Mouse (Mus musculus) heart, embryonic 10.5 days (tissue): Measurements from ENCODE around the gene Ugt1a5. TPM values are rescaled to one million over a fixed set of nuclear protein-coding genes. Genes with fewer than 3 reads are reported as not detected.

Experiments
- DNase-seq: peaks from one replicate; pipeline ENCODE4 v3.0.0-alpha.2; 2017; ENCODE audit warnings: low spot score
- H3K27ac ChIP-seq: fragments of 300-500 bp; sonication (generic); 2 replicates; pipeline ENCODE4 v1.5.1; 2016; ENCODE audit warnings: mild to moderate bottlenecking
- H3K27me3 ChIP-seq: fragments of 300-500 bp; sonication (generic); 2 replicates; pipeline ENCODE4 v1.6.1; 2016; ENCODE audit warnings: mild to moderate bottlenecking; ENCODE audit not compliant: poor library complexity, insufficient read depth, severe bottlenecking
- H3K36me3 ChIP-seq: fragments of 300-500 bp; sonication (generic); 2 replicates; pipeline ENCODE4 v1.6.1; 2016; ENCODE audit warnings: mild to moderate bottlenecking, moderate library complexity
- H3K4me1 ChIP-seq: fragments of 300-500 bp; sonication (generic); 2 replicates; pipeline ENCODE4 v1.6.1; 2016; ENCODE audit warnings: mild to moderate bottlenecking
- H3K4me3 ChIP-seq: fragments of 300-500 bp; sonication (generic); 2 replicates; pipeline ENCODE4 v1.5.1; 2016; ENCODE audit warnings: mild to moderate bottlenecking, moderate library complexity
- H3K9me3 ChIP-seq: fragments of 300-500 bp; sonication (generic); 2 replicates; pipeline ENCODE4 v1.6.1; 2016; ENCODE audit warnings: mild to moderate bottlenecking, moderate library complexity
- whole genome bisulfite sequencing: fragments of 180-500 bp; shearing (Covaris S2); methylation state at CpG from one replicate; pipeline ENCODE4 v1.1.7; 2016; 5-methylcytosine and 5-hydroxymethylcytosine counted together
- polyA plus RNA-seq: library from polyadenylated mRNA; unstranded; fragments of >200 nt; fragmentation: Nextera tagmentation; extraction: Ambion mirVana; gene quantifications from 2 replicates; pipeline ENCODE4 v1.2.1, GENCODE M21; 2016

Gene Ugt1a5
- polyA plus RNA-seq, 1 experiment from 2014 or later = not detected

GRCm38 (mm10) chr1:88240579-88240978 lies 74.8 kb downstream of the Ugt1a5 start:
- H3K27me3 ChIP-seq = no peaks in the 10 kb centered on the region
- H3K4me1 ChIP-seq = no peaks in the 10 kb centered on the region
- no peak overlapping the region for H3K27ac ChIP-seq
- H3K36me3 ChIP-seq = no peaks in the 10 kb centered on the region
- H3K4me3 ChIP-seq = no peak overlapping the region
- DNase-seq = no peak
- 64% methylated on average over 4 of the region's 4 CpGs for WGBS
- peaks cover 90% of the 10 kb centered on the region for H3K9me3 ChIP-seq

- Histone ChIP-seq H3K4me1 (no peaks in the 10 kb centered on the region), H3K27me3 (no peaks in the 10 kb centered on the region), H3K27ac (no peak overlapping the region), H3K9me3 (peaks cover 92% of the 10 kb centered on the region), H3K4me3 (no peak overlapping the region), H3K36me3 (no peaks in the 10 kb centered on the region)
- 56% methylated on average over 5 of the region's 5 CpGs for WGBS
- no peak for DNase-seq
Measured at GRCm38 (mm10) chr1:88243861-88244260, 78.0 kb downstream of the Ugt1a5 start.

- WGBS = 76% methylated on average over 6 of the region's 6 CpGs
- H3K36me3 ChIP-seq = no peaks in the 10 kb centered on the region
- H3K27me3 ChIP-seq = no peaks in the 10 kb centered on the region
Measured at GRCm38 (mm10) chr1:88245881-88246280, 80.1 kb downstream of the Ugt1a5 start.

GRCm38 (mm10) chr1:88246386-88246785 lies 80.6 kb downstream of the Ugt1a5 start:
- WGBS = 45% methylated on average over 6 of the region's 6 CpGs
- Histone ChIP-seq H3K36me3 (no peaks in the 10 kb centered on the region), H3K4me1 (no peaks in the 10 kb centered on the region), H3K4me3 (no peak overlapping the region), H3K9me3 (peaks cover 92% of the 10 kb centered on the region), H3K27me3 (no peaks in the 10 kb centered on the region), H3K27ac (no peak overlapping the region)
- no peak for DNase-seq

More at GRCm38 (mm10) chr1:88245881-88246280, 80.1 kb downstream of the Ugt1a5 start:
- no peak for DNase-seq
- Histone ChIP-seq H3K9me3 (peaks cover 92% of the 10 kb centered on the region), H3K4me3 (no peak overlapping the region), H3K4me1 (no peaks in the 10 kb centered on the region), H3K27ac (no peak overlapping the region)

- Histone ChIP-seq H3K9me3 (peaks cover 92% of the 10 kb centered on the region), H3K4me3 (no peak overlapping the region), H3K36me3 (no peaks in the 10 kb centered on the region), H3K27me3 (no peaks in the 10 kb centered on the region), H3K4me1 (no peaks in the 10 kb centered on the region), H3K27ac (no peak overlapping the region)
- 46% methylated on average over 2 of the region's 2 CpGs for WGBS
- no peak for DNase-seq
Measured at GRCm38 (mm10) chr1:88247660-88248059, 81.8 kb downstream of the Ugt1a5 start.

- WGBS = 71% methylated on average over 4 of the region's 4 CpGs
- no peaks in the 10 kb centered on the region for H3K4me1 ChIP-seq
- no peaks in the 10 kb centered on the region for H3K27me3 ChIP-seq
- no peak overlapping the region for H3K27ac ChIP-seq
- peaks cover 94% of the 10 kb centered on the region for H3K9me3 ChIP-seq
- no peak for DNase-seq
- no peak overlapping the region for H3K4me3 ChIP-seq
- no peaks in the 10 kb centered on the region for H3K36me3 ChIP-seq
Measured at GRCm38 (mm10) chr1:88248658-88249057, 82.8 kb downstream of the Ugt1a5 start.

- Histone ChIP-seq H3K4me1 (no peaks in the 10 kb centered on the region), H3K27me3 (no peaks in the 10 kb centered on the region), H3K9me3 (peaks cover 95% of the 10 kb centered on the region), H3K4me3 (no peak overlapping the region), H3K36me3 (no peaks in the 10 kb centered on the region), H3K27ac (no peak overlapping the region)
- DNase-seq = no peak
- WGBS = 71% methylated on average over 7 of the region's 7 CpGs
Measured at GRCm38 (mm10) chr1:88249596-88249995, 83.8 kb downstream of the Ugt1a5 start.

GRCm38 (mm10) chr1:88250023-88250422 lies 84.2 kb downstream of the Ugt1a5 start:
- peaks cover 95% of the 10 kb centered on the region for H3K9me3 ChIP-seq
- no peaks in the 10 kb centered on the region for H3K4me1 ChIP-seq
- H3K36me3 ChIP-seq = no peaks in the 10 kb centered on the region
- H3K27ac ChIP-seq = no peak overlapping the region
- no peak for DNase-seq
- H3K4me3 ChIP-seq = no peak overlapping the region
- H3K27me3 ChIP-seq = no peaks in the 10 kb centered on the region
- 73% methylated on average over 5 of the region's 5 CpGs for WGBS

GRCm38 (mm10) chr1:88253106-88253505 lies 87.3 kb downstream of the Ugt1a5 start:
- H3K27me3 ChIP-seq = no peaks in the 10 kb centered on the region
- 70% methylated on average over 8 of the region's 8 CpGs for WGBS
- H3K9me3 ChIP-seq = peaks cover 97% of the 10 kb centered on the region
- no peaks in the 10 kb centered on the region for H3K36me3 ChIP-seq
- no peak overlapping the region for H3K27ac ChIP-seq
- no peak overlapping the region for H3K4me3 ChIP-seq
- no peaks in the 10 kb centered on the region for H3K4me1 ChIP-seq
- DNase-seq = no peak

GRCm38 (mm10) chr1:88253540-88253939 lies 87.7 kb downstream of the Ugt1a5 start:
- Histone ChIP-seq H3K4me1 (no peaks in the 10 kb centered on the region), H3K9me3 (peaks cover 96% of the 10 kb centered on the region), H3K36me3 (no peaks in the 10 kb centered on the region), H3K27ac (no peak overlapping the region), H3K27me3 (no peaks in the 10 kb centered on the region), H3K4me3 (no peak overlapping the region)
- DNase-seq = no peak
- 68% methylated on average over 6 of the region's 6 CpGs for WGBS

- no peak for DNase-seq
- Histone ChIP-seq H3K27me3 (no peaks in the 10 kb centered on the region), H3K36me3 (0 out of 2 replicates have a peak, but pooled peaks cover 6% of the 10 kb centered on the region), H3K27ac (no peak overlapping the region), H3K4me1 (peaks cover 9% of the 10 kb centered on the region), H3K4me3 (no peak overlapping the region), H3K9me3 (peaks cover 92% of the 10 kb centered on the region)
- WGBS = 81% methylated on average over 12 of the region's 12 CpGs
Measured at GRCm38 (mm10) chr1:88254793-88255465, 89.1 kb downstream of the Ugt1a5 start.

GRCm38 (mm10) chr1:88255466-88255857 lies 89.7 kb downstream of the Ugt1a5 start:
- H3K4me3 ChIP-seq = no peak overlapping the region
- 57% methylated on average over 2 of the region's 2 CpGs for WGBS
- DNase-seq = no peak
- H3K36me3 ChIP-seq = 0 out of 2 replicates have a peak, but pooled peaks cover 11% of the 10 kb centered on the region
- H3K27me3 ChIP-seq = no peaks in the 10 kb centered on the region
- peaks cover 14% of the 10 kb centered on the region for H3K4me1 ChIP-seq
- H3K27ac ChIP-seq = no peak overlapping the region
- peaks cover 91% of the 10 kb centered on the region for H3K9me3 ChIP-seq

GRCm38 (mm10) chr1:88255989-88256754 lies 90.4 kb downstream of the Ugt1a5 start:
- Histone ChIP-seq H3K27ac (no peak overlapping the region), H3K36me3 (peaks cover 16% of the 10 kb centered on the region), H3K27me3 (no peaks in the 10 kb centered on the region), H3K4me1 (peaks cover 14% of the 10 kb centered on the region), H3K9me3 (peaks cover 83% of the 10 kb centered on the region), H3K4me3 (no peak overlapping the region)
- 75% methylated on average over 13 of the region's 13 CpGs for WGBS
- no peak for DNase-seq
